Mouse (Mus musculus) heart, postnatal 10 days (tissue): Measurements from ENCODE around the gene Bcl11a. TPM values are rescaled to one million over a fixed set of nuclear protein-coding genes. Genes with fewer than 3 reads are reported as not detected.
A peak's percentile ranks its signal among the peaks of the same experiment; 100 is the strongest.

Experiments
- DNase-seq, 2 experiments: peaks; one replicate each; pipeline ENCODE4 v3.0.0; 2021
- intact Hi-C: fragments of 180-260 bp; cut with DNase I; formaldehyde crosslinking; loops from one replicate; pipeline ENCODE4 v1.15.1; 2025
- total RNA-seq, 2 experiments: library from RNA; stranded (reverse); gene quantifications; 2 replicates each; pipeline ENCODE4 v1.2.3; 2021

Gene Bcl11a
- total RNA-seq, 2 experiments from 2014 or later: 4.4 to 7.4 TPM

DNA sequence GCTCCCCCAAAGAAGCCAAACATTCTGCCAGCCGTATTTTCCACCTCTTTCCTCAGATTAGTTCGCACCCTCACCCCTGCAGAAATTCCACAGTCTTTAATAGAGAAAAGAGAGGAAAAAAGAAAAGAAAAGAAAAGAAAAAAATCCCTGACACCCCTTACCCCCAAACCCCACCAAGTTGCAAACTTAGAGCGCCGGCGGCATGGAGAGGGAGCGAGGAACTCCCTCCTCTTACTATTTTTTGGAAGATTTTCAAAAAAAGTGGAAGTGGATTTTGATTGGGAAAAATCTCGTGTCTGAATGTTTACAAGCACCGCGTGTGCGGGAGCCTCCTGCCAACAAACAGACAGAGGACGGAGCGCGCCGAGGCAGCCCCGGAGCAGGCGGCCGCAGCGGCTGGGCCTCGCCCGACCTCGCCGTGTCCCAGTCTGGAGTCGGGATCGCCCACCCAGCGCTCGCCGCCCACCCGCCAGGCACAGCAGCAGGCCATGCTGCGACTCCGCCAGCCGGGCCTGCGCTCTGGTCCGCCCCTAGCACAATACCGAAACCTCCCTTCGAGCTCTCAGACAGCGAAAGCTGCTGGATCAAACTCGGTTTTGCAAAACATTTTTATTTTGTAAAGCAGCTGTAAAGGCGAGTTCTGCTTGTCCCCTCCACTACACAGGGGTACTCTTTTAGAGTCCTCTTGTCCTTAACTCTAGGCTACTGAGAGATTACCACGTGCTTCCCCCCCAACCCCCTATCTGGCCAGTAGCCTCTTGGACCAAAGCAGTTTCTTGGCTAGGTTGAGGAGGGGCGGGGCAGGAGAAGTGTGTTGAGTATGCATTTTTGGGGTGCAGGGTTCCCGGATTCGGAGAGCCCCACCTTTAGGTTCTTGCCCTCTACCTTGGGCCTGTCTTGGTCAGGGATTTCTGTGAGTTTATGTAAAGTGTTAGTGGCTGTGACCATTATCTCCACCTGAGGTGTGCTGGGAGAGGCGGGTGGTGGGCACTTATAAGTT is 1.8 kb downstream of the Bcl11a start:
- intact Hi-C loops: loop anchor here (10.0 kb wide), 2 partner anchors 305 to 325 kb away; partner anchors contain the start of gene Rel
- DNase-seq: peak; percentile 57 to 59

DNA sequence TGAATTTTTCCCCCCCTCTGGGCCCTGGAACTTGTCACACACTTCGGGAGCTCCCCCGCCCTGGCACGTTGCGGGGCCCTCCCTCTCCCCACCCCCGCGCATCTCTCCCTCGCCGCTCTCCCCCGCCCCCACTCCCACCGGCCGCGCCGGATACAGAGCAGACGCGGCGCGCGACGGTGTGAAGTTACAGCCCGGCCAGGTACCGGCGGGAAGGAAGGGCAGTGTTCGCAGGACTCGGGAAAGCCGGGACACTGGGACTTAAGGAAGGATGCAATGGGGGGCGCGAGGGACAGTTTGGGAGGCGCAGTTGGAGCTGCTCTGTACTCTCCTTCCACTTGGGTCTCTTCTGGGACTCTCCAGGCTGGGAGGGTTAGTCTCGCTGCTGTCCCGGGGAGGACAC is 2.7 kb downstream of the Bcl11a start:
- peak in 1 of 2 experiments; percentile 38 for DNase-seq
- intact Hi-C loops: loop anchor here (10.0 kb wide), 1 partner anchor 324 kb away; no protein-coding TSS in a partner anchor

DNA sequence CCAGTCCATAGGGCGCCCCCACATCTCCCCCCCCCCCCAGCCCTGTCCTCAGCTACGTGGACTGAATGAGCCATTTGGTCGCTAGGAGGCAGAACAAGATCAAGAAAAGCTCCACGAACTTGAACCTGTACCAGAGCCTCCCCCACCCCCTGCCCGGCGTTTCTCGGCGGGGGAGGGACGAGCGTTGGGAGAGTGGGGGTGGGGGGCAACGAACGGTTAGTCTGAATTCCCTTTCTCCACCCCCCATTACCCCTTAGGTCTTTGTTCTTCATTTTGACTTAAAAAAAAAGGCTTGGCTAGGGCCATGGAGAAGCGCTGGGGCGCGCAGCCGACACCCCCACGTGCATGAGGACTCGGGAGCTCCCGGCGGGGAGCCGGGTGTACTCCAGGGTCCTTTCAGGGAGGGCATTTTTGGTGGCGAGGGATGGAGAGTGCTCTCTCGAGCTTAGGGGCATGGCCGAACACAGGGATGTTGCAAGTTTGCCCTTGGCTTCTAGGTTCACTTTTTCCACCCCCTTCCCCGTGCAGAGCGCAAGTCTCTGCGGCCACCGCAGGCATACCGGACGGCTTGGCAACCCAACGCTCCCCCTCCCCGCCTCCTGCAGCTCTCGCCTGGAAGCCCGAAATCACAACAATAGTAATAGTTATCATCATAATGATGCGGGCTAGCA is 3.3 kb downstream of the Bcl11a start:
- intact Hi-C loops: loop anchor here (1.0 to 10.0 kb wide), 2 partner anchors 324 to 1220 kb away; no protein-coding TSS in a partner anchor
- peak; percentile 73 to 74 for DNase-seq

DNA sequence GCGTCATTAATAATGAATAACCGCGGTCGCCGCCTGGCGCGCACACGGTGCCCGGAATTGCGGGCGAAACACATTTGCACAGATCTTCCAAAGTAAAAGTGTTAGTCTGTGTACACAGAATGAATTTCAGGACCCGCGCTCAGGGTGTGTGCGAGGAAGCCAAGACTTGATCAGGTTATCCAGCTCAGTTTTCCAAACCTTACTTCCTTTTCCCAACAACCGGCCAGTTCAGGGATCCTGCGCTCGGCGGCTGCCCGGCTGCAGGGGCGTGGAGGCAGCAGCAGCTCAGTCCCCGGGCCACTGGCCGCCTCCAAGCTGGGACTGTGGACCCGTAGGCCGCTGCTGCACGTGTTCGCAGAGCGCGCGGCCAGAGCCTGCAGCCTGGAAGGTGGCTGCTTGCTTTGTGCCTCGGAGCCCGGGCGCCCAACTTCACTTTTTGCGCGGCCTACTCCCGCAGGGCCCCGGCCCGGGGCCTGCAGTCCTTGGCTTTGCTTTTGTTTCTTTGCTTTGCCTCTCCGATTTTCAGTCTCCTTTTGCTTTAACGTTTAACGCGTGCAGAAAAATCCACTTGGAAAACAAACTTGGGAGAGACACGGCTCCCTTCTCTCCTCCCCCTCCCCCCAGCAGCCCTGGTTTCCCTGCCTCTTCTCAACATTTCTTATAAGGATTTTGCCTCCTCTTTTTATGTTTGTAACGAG is 4.0 kb downstream of the Bcl11a start:
- intact Hi-C loops: loop anchor here (1.0 to 10.0 kb wide), 2 partner anchors 323 to 1219 kb away; no protein-coding TSS in a partner anchor
- peak; percentile 59 to 63 for DNase-seq

DNA sequence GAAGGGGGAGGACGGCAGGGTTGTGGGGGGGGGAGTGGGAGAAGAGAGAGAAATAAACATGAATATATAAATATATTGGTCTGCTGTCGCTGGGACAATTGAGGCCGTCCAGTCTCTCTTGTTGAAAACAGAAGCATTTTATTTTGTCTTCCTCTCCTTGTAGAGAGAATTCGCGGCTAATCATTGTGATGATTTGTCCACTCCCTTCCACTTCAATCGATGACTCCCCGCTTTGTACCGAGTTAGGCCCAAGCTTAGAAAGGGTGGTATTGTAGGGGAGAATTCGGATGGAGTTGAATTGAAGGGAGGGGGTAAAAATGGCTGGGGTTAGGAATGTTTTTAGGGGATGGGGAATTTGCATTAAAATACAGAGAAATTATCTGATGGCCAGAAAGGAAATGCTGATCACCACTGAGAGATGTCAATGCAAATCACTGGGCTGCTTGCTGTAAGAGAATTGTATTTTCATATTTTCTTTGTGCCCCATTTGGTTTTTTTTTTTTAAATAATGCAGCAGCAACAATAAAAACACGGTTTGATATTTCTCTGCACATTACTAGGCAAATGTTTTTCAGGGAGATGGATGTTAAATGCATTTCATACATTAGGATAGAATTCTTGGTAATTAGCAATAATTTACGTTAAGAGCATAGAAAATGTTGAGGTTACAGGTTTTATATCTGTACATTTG is 4.7 kb downstream of the Bcl11a start:
- no peak for DNase-seq
- intact Hi-C loops: loop anchor here (10.0 kb wide), 1 partner anchor 322 kb away; no protein-coding TSS in a partner anchor

DNA sequence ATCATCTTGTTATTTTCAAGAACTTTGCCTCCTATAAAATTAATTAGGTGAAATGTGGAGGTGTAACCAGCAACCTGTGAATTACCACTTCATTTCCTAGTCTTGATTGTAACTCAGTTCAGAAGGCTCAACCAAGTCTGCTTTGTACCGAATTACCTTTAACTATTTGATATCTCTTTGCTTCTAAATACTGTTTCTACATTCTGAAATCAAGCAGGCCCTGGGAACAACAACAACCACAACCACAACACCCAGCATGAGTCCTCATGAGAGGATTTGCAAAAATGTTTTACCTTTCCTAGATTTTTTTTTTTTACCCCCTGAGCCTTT is 5.2 kb downstream of the Bcl11a start:
- DNase-seq: no peak
- intact Hi-C loops: loop anchor here (10.0 kb wide), 1 partner anchor 322 kb away; no protein-coding TSS in a partner anchor

DNA sequence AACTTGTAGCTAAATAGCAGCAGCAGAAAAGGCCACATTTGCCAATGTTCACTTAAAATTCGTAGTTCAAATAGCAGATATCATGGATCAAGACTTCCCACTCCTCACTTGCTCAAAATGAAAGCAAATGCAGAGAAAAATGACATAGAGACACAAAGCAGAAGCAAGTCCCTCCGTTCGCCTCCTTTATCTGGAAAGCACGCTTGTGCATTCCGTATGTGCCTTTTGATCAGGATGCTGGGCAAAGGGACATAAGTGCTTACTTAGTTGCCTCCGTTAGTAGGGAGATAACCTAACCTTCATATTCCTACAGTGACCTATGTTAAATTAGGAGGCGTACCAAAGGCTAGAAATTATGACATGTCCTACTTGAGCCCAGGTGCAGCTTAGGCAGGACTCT is 5.6 kb downstream of the Bcl11a start:
- intact Hi-C loops: loop anchor here (10.0 kb wide), 1 partner anchor 321 kb away; no protein-coding TSS in a partner anchor
- no peak for DNase-seq

DNA sequence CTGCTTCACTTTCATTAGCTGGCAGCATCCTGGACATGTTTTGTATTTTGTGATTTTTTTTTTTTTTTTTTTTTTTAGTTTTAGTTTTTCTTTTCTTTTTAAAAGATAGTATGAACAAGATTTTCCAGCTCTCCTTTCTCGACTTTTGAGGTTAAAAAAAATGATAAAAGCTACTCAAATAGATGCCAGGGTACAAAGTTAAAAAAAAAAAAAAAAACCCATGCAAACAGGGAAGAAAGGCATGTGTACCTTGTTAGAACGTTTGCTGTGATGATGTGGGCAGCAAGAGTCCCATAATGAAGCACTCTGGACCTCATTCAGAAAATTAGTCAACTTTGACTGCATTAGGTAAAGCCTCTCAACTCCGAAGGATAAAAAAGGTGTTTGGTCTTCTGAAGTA is 6.2 kb downstream of the Bcl11a start:
- intact Hi-C loops: loop anchor here (10.0 kb wide), 1 partner anchor 321 kb away; no protein-coding TSS in a partner anchor
- DNase-seq: no peak

DNA sequence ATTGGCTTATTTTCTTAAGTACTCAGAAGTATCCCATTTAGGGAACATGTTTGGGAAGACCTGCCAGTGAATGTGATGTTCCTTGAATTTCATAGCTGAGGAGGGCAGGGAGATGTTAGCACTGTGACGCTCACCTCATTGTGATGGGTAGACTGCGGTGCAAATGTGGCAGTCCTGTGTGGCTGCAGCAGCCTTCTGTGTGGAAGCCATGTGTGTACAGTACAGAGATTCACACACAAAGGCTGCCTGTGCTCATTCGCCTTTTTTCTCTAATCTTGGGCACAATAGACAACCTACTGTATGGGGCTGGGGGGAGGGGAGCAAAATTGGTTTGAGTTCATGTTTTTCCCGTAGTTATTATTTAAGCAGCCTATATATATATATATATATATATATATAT is 6.7 kb downstream of the Bcl11a start:
- intact Hi-C loops: loop anchor here (10.0 kb wide), 1 partner anchor 320 kb away; no protein-coding TSS in a partner anchor
- no peak for DNase-seq

DNA sequence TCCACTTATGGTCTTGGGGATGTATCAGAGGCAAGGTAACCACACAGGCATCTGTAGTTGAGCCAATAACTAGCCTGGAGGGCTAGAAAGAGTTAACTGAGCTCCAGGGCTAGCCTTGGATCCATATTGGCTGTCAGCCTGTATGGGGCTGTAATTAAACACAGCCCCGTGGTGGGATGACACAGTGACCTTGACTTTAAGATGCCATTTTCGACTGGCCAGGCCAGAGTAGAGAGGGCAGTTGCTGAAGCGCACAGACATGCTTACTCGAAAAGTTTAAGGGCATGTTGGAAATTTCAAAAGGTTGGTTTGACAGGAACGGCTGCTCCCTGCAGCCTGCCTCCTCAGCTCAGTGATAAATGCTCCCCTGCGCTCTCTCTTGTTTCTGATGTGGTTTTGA is 8.1 kb downstream of the Bcl11a start:
- no peak for DNase-seq
- intact Hi-C loops: loop anchor here (10.0 kb wide), 1 partner anchor 319 kb away; no protein-coding TSS in a partner anchor

DNA sequence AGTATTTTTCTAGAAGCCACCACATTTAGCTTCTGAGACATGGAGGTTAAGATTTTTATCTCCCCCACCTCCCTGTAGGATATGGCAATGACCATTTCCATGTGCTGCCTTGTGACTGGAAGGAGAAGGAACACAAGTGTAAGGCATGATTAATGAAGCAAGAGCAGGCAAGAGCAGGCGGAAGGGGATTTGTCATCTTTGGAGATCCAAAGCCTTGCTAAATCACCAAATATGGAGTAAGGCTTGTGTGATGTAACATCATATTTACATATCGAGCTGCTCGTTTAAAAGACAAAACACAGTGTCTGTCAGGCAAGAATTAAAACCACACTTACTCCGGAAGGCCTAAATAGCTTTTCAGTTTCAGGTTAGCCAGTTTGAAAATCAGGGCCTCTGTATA is 9.2 kb downstream of the Bcl11a start:
- intact Hi-C loops: loop anchor here (10.0 kb wide), 1 partner anchor 318 kb away; no protein-coding TSS in a partner anchor
- DNase-seq: no peak

DNA sequence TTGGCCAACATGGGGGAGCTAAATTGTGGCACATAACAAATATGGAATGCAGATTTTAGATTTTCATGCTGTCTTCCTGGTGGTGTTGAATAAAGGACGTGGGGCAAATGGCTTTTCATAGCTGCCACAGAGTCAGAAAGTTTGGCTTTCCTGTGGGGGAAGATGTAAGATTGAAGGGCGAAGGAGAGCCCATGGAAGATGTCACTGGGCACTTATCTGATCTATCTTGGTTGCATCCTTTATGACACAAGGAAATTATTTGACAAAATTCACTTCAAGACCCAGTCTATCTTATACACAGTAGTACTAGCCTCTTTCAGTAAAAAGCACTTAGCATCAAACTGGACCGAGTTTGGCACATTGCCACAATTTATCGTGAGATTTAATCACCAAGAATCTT is 12.6 kb downstream of the Bcl11a start:
- intact Hi-C loops: no loop called here

DNA sequence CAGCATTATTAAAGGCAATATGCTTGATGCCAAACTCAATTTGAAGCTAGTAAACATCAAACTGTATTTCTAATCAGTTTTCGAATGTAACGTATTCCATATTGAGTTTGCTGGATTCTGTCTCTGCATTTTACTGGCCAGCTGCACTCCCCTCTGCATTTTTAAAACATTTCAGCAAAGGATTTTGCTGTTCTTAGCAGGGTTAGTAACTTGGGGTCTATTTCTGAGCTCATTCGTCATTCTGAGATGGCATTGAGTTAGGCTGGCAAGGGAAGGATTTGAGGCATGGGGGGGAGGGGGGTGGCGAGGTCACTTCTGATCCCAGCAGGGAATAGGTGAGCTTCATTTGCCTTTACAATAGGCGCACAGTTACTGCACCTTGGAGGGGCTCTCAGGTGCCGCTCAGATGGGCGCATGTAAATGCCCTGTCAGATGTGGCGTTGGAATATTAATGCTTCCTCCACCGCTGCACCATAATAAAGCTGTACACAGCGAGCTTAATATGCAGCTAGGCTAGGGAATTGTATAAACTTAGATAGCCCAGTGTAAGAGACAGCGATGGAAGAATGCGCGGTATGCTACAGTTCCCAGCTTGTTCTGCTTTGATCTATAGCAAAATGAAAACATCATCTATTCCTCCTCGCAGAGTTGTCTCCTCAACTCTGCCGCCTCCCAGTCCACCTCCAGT is 13.7 kb downstream of the Bcl11a start:
- intact Hi-C loops: no loop called here
- DNase-seq: no peak

More for the DNA sequence above, 12.6 kb downstream of the Bcl11a start:
- no peak for DNase-seq

DNA sequence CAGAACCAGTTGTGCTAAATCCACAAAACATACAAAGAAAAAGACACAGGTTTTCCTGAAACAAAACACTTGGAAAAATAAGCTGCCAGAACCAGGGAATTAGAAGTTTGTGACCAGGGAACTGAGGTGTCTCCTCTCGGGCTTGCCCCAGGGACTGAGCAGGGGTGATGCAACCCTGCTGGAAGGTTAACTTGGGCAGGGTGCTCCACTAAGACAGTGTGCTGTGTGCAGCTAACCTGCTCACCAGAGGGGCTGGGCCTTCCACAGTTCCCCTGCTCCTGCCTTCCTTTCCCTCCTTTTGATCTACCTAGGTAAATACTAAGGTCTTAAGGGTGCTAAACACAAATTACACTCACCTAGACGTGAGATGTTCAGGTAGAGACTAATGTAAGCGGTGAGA is 14.8 kb downstream of the Bcl11a start:
- DNase-seq: no peak
- intact Hi-C loops: no loop called here

DNA sequence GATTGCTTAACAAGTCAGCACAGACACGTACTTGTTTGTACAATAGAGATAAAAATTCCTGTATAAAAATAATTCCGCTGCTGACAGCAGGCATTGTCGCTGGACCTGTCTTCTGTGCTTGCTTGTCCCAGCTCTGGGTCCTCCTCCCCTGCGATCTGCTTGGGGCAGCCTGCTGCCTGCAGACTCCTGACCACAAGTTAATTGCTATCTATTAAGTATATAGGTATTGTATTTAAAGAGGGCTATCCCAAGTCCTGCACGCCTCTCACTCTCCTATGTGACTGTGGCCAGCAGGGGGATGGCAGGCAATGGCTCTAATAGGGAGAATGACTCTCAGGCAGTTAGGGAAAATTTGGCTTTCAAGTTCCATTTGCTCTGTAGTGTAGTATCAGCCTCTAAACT is 16.2 kb downstream of the Bcl11a start:
- peak in 1 of 2 experiments; percentile 23 for DNase-seq
- intact Hi-C loops: no loop called here

DNA sequence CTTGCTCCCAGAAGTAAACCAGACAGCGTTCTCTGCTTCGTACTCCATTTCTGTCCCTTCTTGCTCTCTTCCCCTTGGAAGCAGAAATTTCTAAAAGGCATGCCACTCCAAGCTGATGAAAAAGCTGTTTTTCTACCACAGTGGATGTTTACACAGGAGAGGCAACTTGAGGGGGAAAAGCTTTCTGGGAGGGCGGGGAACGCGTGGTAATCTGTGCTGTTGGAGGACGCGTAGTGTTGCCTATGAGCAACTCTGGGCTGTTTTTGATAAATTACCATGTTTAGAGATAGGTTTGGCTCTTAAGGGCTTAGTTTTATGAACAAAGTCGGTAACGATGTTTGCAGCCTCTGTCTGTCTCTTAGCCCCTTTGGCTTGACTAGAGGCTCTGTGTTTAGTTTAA is 17.4 kb downstream of the Bcl11a start:
- intact Hi-C loops: no loop called here
- DNase-seq: no peak

DNA sequence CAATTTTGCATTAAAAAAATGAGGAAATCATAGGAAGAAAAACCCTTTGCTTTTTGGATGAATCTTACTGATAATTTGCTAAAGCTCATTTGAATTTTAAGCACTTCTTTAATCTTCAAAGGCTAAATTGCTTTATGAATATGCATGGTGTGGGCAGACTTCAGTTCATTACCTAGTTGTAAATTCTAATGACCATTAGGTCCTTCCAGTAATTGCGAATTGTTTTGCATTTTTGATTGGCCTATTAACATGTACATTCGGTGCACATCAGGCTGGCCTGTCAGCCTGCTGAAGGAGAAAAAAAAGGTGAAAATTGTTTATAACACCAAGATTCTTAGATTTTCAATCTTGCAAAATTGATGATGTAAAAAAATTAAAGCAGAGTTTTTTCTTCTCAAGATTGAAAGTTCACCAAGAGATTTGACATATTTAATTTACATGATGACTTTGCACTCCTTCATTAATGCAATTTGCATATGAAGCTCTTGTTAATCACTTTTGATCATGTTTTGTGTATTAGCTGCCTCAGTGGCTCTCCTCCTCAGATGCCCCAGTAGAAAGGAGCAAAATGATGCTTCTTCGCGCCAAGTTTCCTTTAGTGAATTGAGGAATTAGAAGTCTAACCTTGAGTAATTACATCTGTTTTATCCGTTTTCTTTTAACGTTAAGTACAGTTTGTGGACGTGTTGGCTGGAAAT is 17.9 kb downstream of the Bcl11a start:
- no peak for DNase-seq
- intact Hi-C loops: no loop called here

DNA sequence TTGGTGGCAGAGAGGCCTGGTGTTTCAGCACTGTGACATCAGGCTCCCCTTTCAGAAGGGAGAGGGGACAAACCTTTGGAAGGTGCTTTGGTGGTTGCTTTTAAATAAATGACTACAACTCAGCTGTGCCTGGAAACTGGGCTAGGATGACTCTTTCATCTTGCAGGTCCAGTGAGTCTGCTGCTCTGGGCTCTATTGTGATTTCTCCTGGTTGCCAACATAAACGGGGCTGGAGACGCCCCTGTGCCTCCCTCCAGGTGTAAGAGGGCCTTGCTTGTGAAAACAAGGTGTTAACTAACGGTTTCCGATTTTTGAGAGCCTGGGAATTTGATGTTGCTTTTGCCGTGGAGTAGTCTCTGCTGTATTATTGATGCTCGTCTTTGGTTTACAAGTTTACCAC is 18.6 kb downstream of the Bcl11a start:
- DNase-seq: no peak
- intact Hi-C loops: no loop called here

DNA sequence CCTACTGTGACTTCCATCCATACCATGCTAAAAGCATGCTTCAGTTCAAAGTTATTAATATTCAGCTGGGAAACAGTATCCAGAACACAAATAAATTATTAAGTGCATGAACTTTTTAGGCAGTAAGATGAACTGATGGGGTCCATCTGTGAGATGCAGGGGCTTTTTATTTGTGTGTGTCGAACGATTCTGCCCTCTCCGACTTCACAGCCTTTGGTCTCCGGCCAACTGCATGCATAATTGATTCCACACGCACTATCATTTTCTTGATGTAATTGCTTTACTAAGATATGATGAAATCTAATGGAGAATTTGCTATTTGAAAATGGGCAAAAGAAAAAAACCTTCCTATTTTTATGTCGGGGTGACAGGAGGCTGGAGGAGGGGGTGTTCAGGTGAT is 19.2 kb downstream of the Bcl11a start:
- no peak for DNase-seq
- intact Hi-C loops: no loop called here
